Mouse (Mus musculus) midbrain, embryonic 10.5 days (tissue): ENCODE data around the gene Olfr54. TPM values are rescaled to one million over a fixed set of nuclear protein-coding genes. Genes with fewer than 3 reads are reported as not detected.
A peak's percentile ranks its signal among the peaks of the same experiment; 100 is the strongest.
"Not testable (repeated sequence)": the region's sequence is repeated elsewhere in the genome, so short reads cannot be mapped to it uniquely, and the experiment has no call there.

Experiments used
- DNase-seq: peaks from one replicate; pipeline ENCODE4 v3.0.0-alpha.2; 2017; ENCODE audit warnings: low spot score
- H3K27ac ChIP-seq: fragments of 300-500 bp; sonication (generic); replicated peaks from 2 replicates; pipeline ENCODE4 v1.5.1; 2016; ENCODE audit warnings: mild to moderate bottlenecking
- H3K27me3 ChIP-seq: fragments of 300-500 bp; sonication (generic); 2 replicates; pipeline ENCODE4 v1.6.1; 2016; ENCODE audit warnings: low read depth, mild to moderate bottlenecking; ENCODE audit not compliant: poor library complexity, severe bottlenecking
- H3K36me3 ChIP-seq: fragments of 300-500 bp; sonication (generic); 2 replicates; pipeline ENCODE4 v1.6.1; 2016; ENCODE audit warnings: mild to moderate bottlenecking, moderate library complexity
- H3K4me1 ChIP-seq: fragments of 300-500 bp; sonication (generic); 2 replicates; pipeline ENCODE4 v1.6.1; 2016
- H3K4me3 ChIP-seq: fragments of 300-500 bp; sonication (generic); 2 replicates; pipeline ENCODE4 v1.5.1; 2016; ENCODE audit warnings: mild to moderate bottlenecking, moderate library complexity
- H3K9me3 ChIP-seq: fragments of 300-500 bp; sonication (generic); replicated peaks from 2 replicates; pipeline ENCODE4 v1.6.1; 2016; ENCODE audit warnings: mild to moderate bottlenecking
- WGBS: fragments of 180-500 bp; shearing (Covaris S2); methylation state at CpG from one replicate; pipeline ENCODE4 v1.1.7; 2016; 5-methylcytosine and 5-hydroxymethylcytosine counted together
- polyA plus RNA-seq: library from polyadenylated mRNA; unstranded; fragments of >200 nt; fragmentation: Nextera tagmentation; extraction: Ambion mirVana; gene quantifications from 2 replicates; pipeline ENCODE4 v1.2.1, GENCODE M21; 2016

Olfr54 gene
- polyA plus RNA-seq, 1 experiment from 2014 or later = not detected

DNA sequence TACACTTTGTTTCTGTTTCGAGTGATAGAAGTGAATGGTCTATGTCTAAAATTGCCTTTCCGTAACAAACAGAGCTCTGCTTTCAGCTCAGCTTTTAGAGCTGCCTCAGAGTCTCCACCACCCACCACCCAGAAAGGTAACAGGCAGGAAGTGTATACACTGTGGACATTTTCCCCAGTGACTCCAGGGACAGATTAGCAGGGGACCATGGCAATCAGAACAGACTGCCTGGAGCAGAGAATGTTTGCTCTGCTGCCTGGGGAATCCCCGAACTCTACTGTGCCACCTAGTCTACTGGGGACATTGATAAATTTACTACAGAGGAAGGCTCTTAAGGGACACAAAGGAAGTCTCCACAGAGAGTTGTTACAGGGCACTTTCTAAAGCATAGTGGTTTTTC lies 30.7 kb downstream of the Olfr54 start:
- H3K36me3 ChIP-seq, H3K4me1 ChIP-seq, H3K9me3 ChIP-seq, H3K4me3 ChIP-seq, H3K27ac ChIP-seq, DNase-seq, H3K27me3 ChIP-seq: not testable (repeated sequence)
- WGBS = 80% methylated on average over 3 of the region's 3 CpGs

- H3K9me3 ChIP-seq, DNase-seq, H3K4me3 ChIP-seq, H3K27me3 ChIP-seq, H3K4me1 ChIP-seq, H3K36me3 ChIP-seq, H3K27ac ChIP-seq: not testable (repeated sequence)
- WGBS = 87% methylated on average over 3 of the region's 3 CpGs
These were observed 33.8 kb downstream of the Olfr54 start, which contains the start of gene Olfr1375 for GRCm38 (mm10) chr11:51047809-51048208. Gene Olfr1375 (plus strand): TSS chr11:51048109.

DNA sequence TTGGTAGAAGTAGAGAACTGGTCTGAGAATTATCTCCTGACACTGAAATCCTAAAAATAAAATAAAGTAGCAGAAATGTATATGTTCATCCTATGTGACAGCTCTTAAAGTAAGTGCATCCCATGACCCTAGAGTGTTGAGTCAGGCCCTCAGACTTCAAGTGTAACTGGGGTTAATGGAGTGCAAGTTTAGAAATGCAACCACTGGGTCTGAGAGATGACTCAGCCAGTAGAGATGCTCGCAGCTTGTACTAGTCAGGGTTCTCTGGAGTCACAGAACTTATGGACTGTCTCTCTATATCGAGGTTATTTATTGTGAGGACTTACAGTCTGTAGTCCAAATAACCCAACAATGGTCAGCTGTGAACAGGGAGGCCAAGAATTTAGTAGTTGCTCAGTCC lies 37.6 kb downstream of the Olfr54 start:
- Histone ChIP-seq H3K4me3 (no peak overlapping the region), H3K9me3 (no peaks in the 10 kb centered on the region), H3K4me1 (no peaks in the 10 kb centered on the region), H3K27ac (no peak overlapping the region), H3K36me3 (no peaks in the 10 kb centered on the region), H3K27me3 (no peaks in the 10 kb centered on the region)
- DNase-seq = no peak
- 80% methylated on average over 2 of the region's 2 CpGs for WGBS

- H3K9me3 ChIP-seq = no peaks in the 10 kb centered on the region
- no peak overlapping the region for H3K27ac ChIP-seq
- WGBS = 64% methylated on average over 3 of the region's 3 CpGs
- no peaks in the 10 kb centered on the region for H3K4me1 ChIP-seq
- no peak for DNase-seq
- H3K27me3 ChIP-seq = no peaks in the 10 kb centered on the region
- H3K36me3 ChIP-seq = no peaks in the 10 kb centered on the region
- H3K4me3 ChIP-seq = no peak overlapping the region
These were observed 39.2 kb downstream of the Olfr54 start for GRCm38 (mm10) chr11:51053230-51053629.

DNA sequence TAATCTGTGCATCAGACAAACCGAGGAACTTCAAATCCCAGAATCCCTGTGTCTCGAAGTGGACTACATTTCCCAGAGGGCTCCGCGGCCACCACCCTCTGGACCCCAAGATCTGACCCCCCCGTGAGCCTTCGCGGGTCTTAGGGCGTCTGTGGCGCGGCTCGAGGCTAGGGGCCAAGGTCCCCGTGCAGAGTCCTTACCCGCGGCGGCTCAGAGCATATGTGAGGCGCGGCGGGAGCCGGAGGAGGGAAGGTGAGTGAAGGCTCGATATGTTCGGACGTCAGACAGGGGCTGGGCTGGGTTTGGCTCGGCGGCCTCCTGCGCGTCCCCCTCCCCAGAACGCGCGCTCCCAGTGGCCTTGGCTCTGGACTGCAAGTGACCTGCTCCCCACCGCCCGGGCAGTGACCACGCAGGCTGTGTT lies 45.1 kb downstream of the Olfr54 start, which contains the start of gene Zfp354a:
TSS of gene Zfp354a (plus strand) at position 107 of the 421 bp plus-strand sequence.
- H3K27ac ChIP-seq = peak within 1 kb of the TSS; percentile 96
- peaks cover 13% of the 10 kb centered on the region for H3K4me1 ChIP-seq
- DNase-seq = peak; percentile 84
- H3K9me3 ChIP-seq = no peaks in the 10 kb centered on the region
- peaks cover 34% of the 10 kb centered on the region for H3K36me3 ChIP-seq
- no peaks in the 10 kb centered on the region for H3K27me3 ChIP-seq
- under 1% methylated on average over 32 of the region's 32 CpGs for WGBS
- peak within 1 kb of the TSS; percentile 85 for H3K4me3 ChIP-seq

DNA sequence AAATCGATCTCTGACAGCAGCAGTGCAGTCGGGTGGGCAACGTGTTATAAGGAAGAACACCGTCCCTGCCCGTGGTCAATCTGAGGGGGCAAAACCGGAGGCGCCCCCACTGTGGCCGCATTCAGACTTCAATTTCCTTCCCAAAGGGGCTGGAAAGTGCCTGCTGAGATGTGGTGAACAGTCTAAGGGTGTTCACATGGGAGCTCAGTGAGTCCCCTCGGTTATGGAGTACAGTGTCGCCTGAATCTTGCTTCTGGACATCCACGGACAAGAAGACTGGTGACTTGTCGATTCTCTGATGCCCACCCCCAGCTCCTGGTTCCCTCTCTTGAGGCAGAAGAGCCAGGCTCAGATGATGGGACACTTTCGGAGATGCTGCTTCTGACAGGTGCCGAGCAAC lies 45.6 kb downstream of the Olfr54 start:
- no peak for DNase-seq
- Histone ChIP-seq H3K9me3 (no peaks in the 10 kb centered on the region), H3K36me3 (peaks cover 38% of the 10 kb centered on the region), H3K27me3 (no peaks in the 10 kb centered on the region), H3K4me1 (peaks cover 13% of the 10 kb centered on the region), H3K4me3 (peak overlapping the region; percentile 85), H3K27ac (peak overlapping the region; percentile 96)
- 16% methylated on average over 14 of the region's 14 CpGs for WGBS

- Histone ChIP-seq H3K27ac (no peak overlapping the region), H3K9me3 (no peaks in the 10 kb centered on the region), H3K4me1 (peaks cover 13% of the 10 kb centered on the region), H3K27me3 (no peaks in the 10 kb centered on the region), H3K36me3 (peaks cover 51% of the 10 kb centered on the region), H3K4me3 (no peak overlapping the region)
- no peak for DNase-seq
- WGBS = 96% methylated on average over 6 of the region's 6 CpGs
These were observed 46.9 kb downstream of the Olfr54 start for GRCm38 (mm10) chr11:51060981-51061380.

GRCm38 (mm10) chr11:51063276-51063675 lies 49.2 kb downstream of the Olfr54 start:
- H3K4me1 ChIP-seq = peaks cover 13% of the 10 kb centered on the region
- H3K4me3 ChIP-seq = no peak overlapping the region
- no peaks in the 10 kb centered on the region for H3K27me3 ChIP-seq
- H3K27ac ChIP-seq = no peak overlapping the region
- WGBS = 96% methylated on average over 7 of the region's 7 CpGs
- peaks cover 74% of the 10 kb centered on the region for H3K36me3 ChIP-seq
- no peaks in the 10 kb centered on the region for H3K9me3 ChIP-seq
- DNase-seq = no peak

DNA sequence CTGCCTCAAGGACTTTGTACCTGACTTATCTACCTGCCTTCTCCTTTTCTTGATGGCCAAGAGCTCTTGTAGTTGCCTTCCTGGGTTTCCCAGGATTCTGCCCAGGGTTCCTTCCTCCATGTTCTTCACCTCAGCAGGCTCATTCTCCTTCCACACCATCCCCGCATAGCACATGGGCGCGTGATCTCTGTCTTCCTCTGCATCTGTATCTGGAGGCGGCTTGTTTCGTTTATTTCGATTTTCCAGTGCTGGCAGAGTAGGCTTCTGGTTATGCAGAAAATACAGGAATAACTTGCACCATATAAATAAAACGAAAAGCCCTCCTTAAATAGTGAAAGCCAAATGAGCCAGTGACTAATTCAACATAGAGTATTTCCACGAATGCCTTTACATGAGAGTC lies 49.8 kb downstream of the Olfr54 start:
- no peak overlapping the region for H3K4me3 ChIP-seq
- WGBS = 93% methylated on average over 8 of the region's 8 CpGs
- no peak overlapping the region for H3K27ac ChIP-seq

More for the DNA sequence above, 49.8 kb downstream of the Olfr54 start:
- peaks cover 2% of the 10 kb centered on the region; the same call in 1 of the 2 replicates for H3K9me3 ChIP-seq
- peaks cover 80% of the 10 kb centered on the region for H3K36me3 ChIP-seq
- H3K27me3 ChIP-seq = no peaks in the 10 kb centered on the region
- DNase-seq = no peak
- peaks cover 13% of the 10 kb centered on the region for H3K4me1 ChIP-seq

Other genes starting within 250 kb of the Olfr54 start
- gene Zfp354c, start 186.5 kb upstream of the Olfr54 start, polyA plus RNA-seq = 29.4 and 37.8 TPM in 2 replicates
- gene Zfp879, start 172.7 kb upstream of the Olfr54 start, polyA plus RNA-seq = 0.85 and 0.91 TPM in 2 replicates
- gene Grm6, start 163.6 kb upstream of the Olfr54 start, polyA plus RNA-seq = not detected in 2 replicates
- 12.8 and 17.6 TPM in 2 replicates for gene Zfp454, start 126.6 kb upstream of the Olfr54 start, polyA plus RNA-seq
- gene Zfp2, start 98.1 kb upstream of the Olfr54 start, polyA plus RNA-seq = 25.1 and 29.9 TPM in 2 replicates
- gene Zfp354b, start 82.6 kb upstream of the Olfr54 start, polyA plus RNA-seq = 0.65 and 0.74 TPM in 2 replicates
- not detected in 2 replicates for gene 4933414I15Rik, start 70.5 kb upstream of the Olfr54 start, polyA plus RNA-seq
- not detected in 2 replicates for gene Prop1, start 60.5 kb upstream of the Olfr54 start, polyA plus RNA-seq
- gene Olfr1378, start 47.7 kb upstream of the Olfr54 start, polyA plus RNA-seq = not detected in 2 replicates
- gene Olfr1377, start 32.3 kb upstream of the Olfr54 start, polyA plus RNA-seq = not detected in 2 replicates
- not detected in 2 replicates for gene Olfr51, start 10.6 kb upstream of the Olfr54 start, polyA plus RNA-seq
- gene Olfr1375, start 33.9 kb downstream of the Olfr54 start, polyA plus RNA-seq = not detected in 2 replicates
- gene Zfp354a, start 45.0 kb downstream of the Olfr54 start, polyA plus RNA-seq = 10.2 and 10.8 TPM in 2 replicates
- gene Gm12569, start 206.2 kb downstream of the Olfr54 start, polyA plus RNA-seq = not detected in 2 replicates
- 100 and 120 TPM in 2 replicates for gene Clk4, start 247.5 kb downstream of the Olfr54 start, polyA plus RNA-seq
- 0.22 and 0.73 TPM in 2 replicates for gene BC049762, start 248.8 kb downstream of the Olfr54 start, polyA plus RNA-seq